Mouse (Mus musculus) limb, embryonic 14.5 days (tissue): ENCODE measurements at regions not wholly inside any gene's neighbourhood (a gene's known extent, or its start where the extent isn't known, plus 50 kb on each side); places are given as distances from the start of the nearest gene placed in this dataset.

Experiments used
- ATAC-seq: fragments of 200-750 bp; cut with Nextera tagmentation; 2 replicates; pipeline ENCODE4 v1.8.0; 2017; ENCODE audit warnings: low read depth, moderate number of reproducible peaks, moderate TSS enrichment; ENCODE audit not compliant: low FRiP score
- DNase-seq: peaks from one replicate; pipeline ENCODE4 v3.0.0-alpha.2; 2015; ENCODE audit warnings: low spot score
- H3K27ac ChIP-seq: fragments of 300-500 bp; sonication (generic); replicated peaks from 2 replicates; pipeline ENCODE4 v1.5.1; 2014; ENCODE audit warnings: low read depth, mild to moderate bottlenecking, low read length, moderate library complexity, mixed read lengths
- H3K27me3 ChIP-seq: fragments of 300-500 bp; sonication (generic); 2 replicates; pipeline ENCODE4 v1.6.1; 2014; ENCODE audit warnings: low read length, mixed read lengths; ENCODE audit not compliant: control insufficient read depth, insufficient read depth
- H3K36me3 ChIP-seq: fragments of 300-500 bp; sonication (generic); 2 replicates; pipeline ENCODE4 v1.6.1; 2014; ENCODE audit warnings: mild to moderate bottlenecking, low read length, moderate library complexity, mixed read lengths; ENCODE audit not compliant: control insufficient read depth, insufficient read depth
- H3K4me1 ChIP-seq: fragments of 300-500 bp; sonication (generic); 2 replicates; pipeline ENCODE4 v1.6.1; 2014; ENCODE audit warnings: antibody characterized with exemption, low read length, mixed read lengths; ENCODE audit not compliant: control insufficient read depth, insufficient read depth
- H3K4me2 ChIP-seq: fragments of 300-500 bp; sonication (generic); replicated peaks from 2 replicates; pipeline ENCODE4 v1.6.1; 2014; ENCODE audit warnings: low read depth, mild to moderate bottlenecking, low read length, moderate library complexity; ENCODE audit not compliant: severe bottlenecking
- H3K4me3 ChIP-seq: fragments of 300-500 bp; sonication (generic); replicated peaks from 2 replicates; pipeline ENCODE4 v1.5.1; 2014; ENCODE audit warnings: low read length
- H3K9ac ChIP-seq: fragments of 300-500 bp; sonication (generic); 2 replicates; pipeline ENCODE4 v1.6.1; 2014; ENCODE audit warnings: mild to moderate bottlenecking, low read depth, low read length, moderate library complexity; ENCODE audit not compliant: severe bottlenecking
- H3K9me3 ChIP-seq: fragments of 300-500 bp; sonication (generic); 2 replicates; pipeline ENCODE4 v1.6.1; 2016; ENCODE audit warnings: low read length; ENCODE audit not compliant: control insufficient read depth
- POLR2A ChIP-seq: fragments of 200-500 bp; IDR thresholded peaks from 2 replicates; pipeline ENCODE4 v1.8.0; 2012; ENCODE audit warnings: inconsistent platforms, mild to moderate bottlenecking, moderate library complexity, borderline replicate concordance; ENCODE audit not compliant: insufficient read depth, insufficient read length; ENCODE audit errors: extremely low read depth
- WGBS: fragments of 180-500 bp; shearing (Covaris S2); extraction: QIAGEN DNeasy Blood & Tissue Kit; methylation state at CpG from one replicate; pipeline ENCODE4 v1.1.7; 2014; 5-methylcytosine and 5-hydroxymethylcytosine counted together

- ATAC-seq (no peak), DNase-seq (no peak)
- Histone ChIP-seq H3K9me3 (no peaks in the 10 kb centered on the region), H3K27me3 (no peaks in the 10 kb centered on the region), H3K9ac (no peak overlapping the region), H3K4me2 (no peak overlapping the region), H3K4me3 (no peak overlapping the region), H3K27ac (no peak overlapping the region), H3K36me3 (no peaks in the 10 kb centered on the region), H3K4me1 (no peaks in the 10 kb centered on the region)
- 81% methylated on average over 17 of the region's 17 CpGs for WGBS
- TF ChIP-seq POLR2A: no peak
Measured at GRCm38 (mm10) chr12:106311831-106312600, 302.0 kb downstream of the Vrk1 start.

GRCm38 (mm10) chr12:106317738-106318137, 307.7 kb downstream of the Vrk1 start:
- Histone ChIP-seq H3K9ac (no peak overlapping the region), H3K27ac (no peak overlapping the region), H3K27me3 (no peaks in the 10 kb centered on the region), H3K36me3 (no peaks in the 10 kb centered on the region), H3K4me1 (no peaks in the 10 kb centered on the region), H3K4me2 (no peak overlapping the region), H3K9me3 (no peaks in the 10 kb centered on the region), H3K4me3 (no peak overlapping the region)
- DNase-seq (no peak), ATAC-seq (no peak)
- 84% methylated on average over 16 of the region's 16 CpGs for WGBS
- TF ChIP-seq POLR2A: no peak

GRCm38 (mm10) chr12:106321511-106321910, 311.5 kb downstream of the Vrk1 start:
- Histone ChIP-seq H3K4me2 (no peak overlapping the region), H3K9me3 (no peaks in the 10 kb centered on the region), H3K9ac (no peak overlapping the region), H3K4me3 (no peak overlapping the region), H3K4me1 (no peaks in the 10 kb centered on the region), H3K27ac (no peak overlapping the region), H3K36me3 (no peaks in the 10 kb centered on the region), H3K27me3 (no peaks in the 10 kb centered on the region)
- ATAC-seq: no peak
- WGBS: 37% methylated on average over 7 of the region's 7 CpGs
- TF ChIP-seq POLR2A: no peak
- no peak for DNase-seq

- H3K4me3 ChIP-seq: no peak overlapping the region
- H3K9ac ChIP-seq: no peak overlapping the region
- 48% methylated on average over 4 of the region's 4 CpGs for WGBS
- ATAC-seq (no peak), DNase-seq (no peak)
- H3K4me1 ChIP-seq: no peaks in the 10 kb centered on the region
- H3K36me3 ChIP-seq: no peaks in the 10 kb centered on the region
- TF ChIP-seq POLR2A: no peak
- H3K9me3 ChIP-seq: no peaks in the 10 kb centered on the region
- H3K4me2 ChIP-seq: no peak overlapping the region
- H3K27ac ChIP-seq: no peak overlapping the region
- no peaks in the 10 kb centered on the region for H3K27me3 ChIP-seq
Measured at GRCm38 (mm10) chr12:106326611-106327010, 316.6 kb downstream of the Vrk1 start.

- no peak for DNase-seq
- Histone ChIP-seq H3K9me3 (no peaks in the 10 kb centered on the region), H3K36me3 (no peaks in the 10 kb centered on the region), H3K4me2 (no peak overlapping the region), H3K27ac (no peak overlapping the region), H3K27me3 (no peaks in the 10 kb centered on the region), H3K4me1 (no peaks in the 10 kb centered on the region), H3K4me3 (no peak overlapping the region), H3K9ac (no peak overlapping the region)
- no peak for TF ChIP-seq POLR2A
- 71% methylated on average over 5 of the region's 5 CpGs for WGBS
- ATAC-seq: no peak
Measured at GRCm38 (mm10) chr12:106327351-106327750, 317.3 kb downstream of the Vrk1 start.
